ENCODE assay signal across 24 mouse cellular contexts in the genomic region with DNA sequence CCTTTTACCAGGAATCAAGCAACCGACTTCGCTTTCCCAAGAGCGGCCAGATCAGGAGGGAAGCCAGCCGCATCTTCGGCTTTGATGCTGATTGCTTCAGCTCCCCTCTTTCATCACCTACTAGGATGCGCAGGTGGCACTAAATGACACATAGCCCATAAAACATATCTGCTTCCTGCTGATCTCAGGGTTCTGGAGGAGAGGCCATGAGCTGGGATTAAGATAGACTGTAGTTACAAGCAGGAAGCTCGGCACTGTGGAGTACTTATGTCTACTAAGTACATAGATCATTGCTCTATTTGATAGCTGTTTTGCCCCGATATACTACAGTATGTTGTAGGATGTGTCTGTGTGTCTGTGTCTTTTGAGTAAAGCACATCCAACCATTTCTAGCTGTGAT.
"Had no signal": no experiment of that assay in that cellular context is flagged by ENCODE, and none has a peak within 500 bp of the region (broad histone marks: within the 10 kb centered on the region; RNA-seq: fewer than 3 reads in every experiment).

No protein-coding gene starts in this region.

- H3K4me2 ChIP-seq: heart, embryonic 12.5 days; hindbrain, embryonic 12.5 days; hindbrain, embryonic 14.5 days; limb, embryonic 12.5 days; liver, embryonic 11.5 days; liver, embryonic 13.5 days had no signal

- H3K9ac ChIP-seq: heart, embryonic 12.5 days; hindbrain, embryonic 12.5 days; hindbrain, embryonic 14.5 days; limb, embryonic 12.5 days; liver, embryonic 13.5 days had no signal

- ATAC-seq: hindbrain, embryonic 16.5 days; inflammation-experienced regulatory T-cells, adult 6 months had no signal

- H3K27me3 ChIP-seq: heart, embryonic 12.5 days; hindbrain, embryonic 12.5 days; limb, embryonic 12.5 days; liver, embryonic 13.5 days had no signal

- H3K36me3 ChIP-seq: heart, embryonic 12.5 days; hindbrain, embryonic 12.5 days; liver, embryonic 13.5 days had no signal

- H3K4me1 ChIP-seq: hindbrain, embryonic 12.5 days; limb, embryonic 10.5 days had no signal

- H3K27ac ChIP-seq: heart, embryonic 10.5 days; hindbrain, embryonic 10.5 days; hindbrain, embryonic 12.5 days; hindbrain, embryonic 14.5 days; layer of hippocampus, adult 2 months; left cerebral cortex, adult 2 months; limb, embryonic 10.5 days; limb, embryonic 12.5 days; liver, embryonic 13.5 days had no signal

- DNase-seq: gastrocnemius, postnatal 14 days; gastrocnemius, postnatal 36 days; heart, adult 18-20 months; heart, postnatal 10 days; heart, postnatal 4 days; kidney, adult 11 months; kidney, adult 2 months; kidney, postnatal 10 days; kidney, postnatal 25 days; kidney, postnatal 4 days; liver; liver, embryonic 13.5 days had no signal

- H3K9me3 ChIP-seq: heart, embryonic 10.5 days; heart, embryonic 12.5 days; hindbrain, embryonic 10.5 days; hindbrain, embryonic 12.5 days; limb, embryonic 10.5 days; limb, embryonic 12.5 days; liver, embryonic 13.5 days had no signal

- H3K4me3 ChIP-seq: heart, embryonic 10.5 days; heart, embryonic 12.5 days; hindbrain, embryonic 10.5 days; hindbrain, embryonic 12.5 days; layer of hippocampus, adult 2 months; left cerebral cortex, adult 2 months; limb, embryonic 10.5 days; limb, embryonic 12.5 days; liver, embryonic 13.5 days had no signal
